16 mouse cellular contexts compared by ENCODE assay signal in genomic region chr4:33845611-33846395, GRCm38 (mm10).
A peak's percentile ranks its signal among the peaks of the same experiment; 100 is the strongest.
DNase-seq lines count a peak whose midpoint lies in the region; ATAC-seq lines count a peak whose summit lies in the region.
"Had no signal": no experiment of that assay in that cellular context is flagged by ENCODE, and none has a peak within 500 bp of the region (broad histone marks: within the 10 kb centered on the region; RNA-seq: fewer than 3 reads in every experiment).

No protein-coding gene starts in this region.

- no peaks in the 10 kb centered on the region for H3K27me3 ChIP-seq in embryonic facial prominence, embryonic 13.5 days
- H3K27me3 ChIP-seq in midbrain, embryonic 10.5 days (ENCODE audit: low read depth, poor library complexity, severe bottlenecking), result no peaks in the 10 kb centered on the region
- no peaks in the 10 kb centered on the region for H3K27me3 ChIP-seq in neural tube, embryonic 15.5 days (replicated peaks)
- H3K27me3 ChIP-seq: heart, embryonic 15.5 days had no signal

- peaks cover 5% of the 10 kb centered on the region for H3K4me1 ChIP-seq in embryonic facial prominence, embryonic 13.5 days
- peaks cover 12% of the 10 kb centered on the region for H3K4me1 ChIP-seq in midbrain, embryonic 10.5 days
- peaks cover 14% of the 10 kb centered on the region for H3K4me1 ChIP-seq in neural tube, embryonic 15.5 days
- H3K4me1 ChIP-seq: heart, embryonic 15.5 days had no signal

- H3K36me3 ChIP-seq in embryonic facial prominence, embryonic 13.5 days, result no peaks in the 10 kb centered on the region
- H3K36me3 ChIP-seq in midbrain, embryonic 10.5 days, result no peaks in the 10 kb centered on the region
- H3K36me3 ChIP-seq in neural tube, embryonic 15.5 days, result no peaks in the 10 kb centered on the region
- H3K36me3 ChIP-seq: heart, embryonic 15.5 days had no signal

- H3K4me2 ChIP-seq in embryonic facial prominence, embryonic 13.5 days, result peak overlapping the region; percentile 25; the same call in 1 of the 2 replicates
- H3K4me2 ChIP-seq in neural tube, embryonic 15.5 days, result peak overlapping the region; percentile 18; the same call in 1 of the 2 replicates
- H3K4me2 ChIP-seq: heart, embryonic 15.5 days had no signal

- WGBS in embryonic facial prominence, embryonic 13.5 days, result 25% methylated on average over 9 of the region's 9 CpGs
- 35% methylated on average over 9 of the region's 9 CpGs for WGBS in midbrain, embryonic 10.5 days
- 24% methylated on average over 9 of the region's 9 CpGs for WGBS in neural tube, embryonic 15.5 days

- no peak overlapping the region for H3K4me3 ChIP-seq in embryonic facial prominence, embryonic 13.5 days
- no peak overlapping the region for H3K4me3 ChIP-seq in midbrain, embryonic 10.5 days
- H3K4me3 ChIP-seq in neural tube, embryonic 15.5 days (replicated peaks), result no peak overlapping the region
- H3K4me3 ChIP-seq: heart, embryonic 15.5 days had no signal

- no peak overlapping the region for H3K27ac ChIP-seq in embryonic facial prominence, embryonic 13.5 days
- peak overlapping the region; percentile 53; the same call in 1 of the 2 replicates for H3K27ac ChIP-seq in midbrain, embryonic 10.5 days (replicated peaks)
- H3K27ac ChIP-seq in neural tube, embryonic 15.5 days (replicated peaks), result peak overlapping the region; percentile 33; the same call in 1 of the 2 replicates
- H3K27ac ChIP-seq: heart, embryonic 15.5 days had no signal

- no peak overlapping the region for H3K9ac ChIP-seq in embryonic facial prominence, embryonic 13.5 days
- no peak overlapping the region for H3K9ac ChIP-seq in neural tube, embryonic 15.5 days (replicated peaks)
- H3K9ac ChIP-seq: heart, embryonic 15.5 days had no signal

- H3K9me3 ChIP-seq in embryonic facial prominence, embryonic 13.5 days, result no peaks in the 10 kb centered on the region
- H3K9me3 ChIP-seq in midbrain, embryonic 10.5 days (replicated peaks), result no peaks in the 10 kb centered on the region
- H3K9me3 ChIP-seq in neural tube, embryonic 15.5 days (replicated peaks), result no peaks in the 10 kb centered on the region
- H3K9me3 ChIP-seq: heart, embryonic 15.5 days had no signal

- ATAC-seq in embryonic facial prominence, embryonic 13.5 days (ENCODE audit: insufficient number of reproducible peaks, insufficient read depth, low FRiP score, low TSS enrichment, low read depth), result no peak
- no peak; the same call in 1 of the 2 replicates for ATAC-seq in neural tube, embryonic 15.5 days (ENCODE audit: low FRiP score)
- ATAC-seq in activated CD4-positive, CD25-positive, alpha-beta regulatory T cell, adult 4 months, result no peak
- ATAC-seq: intestine, embryonic 16.5 days; Patski had no signal

- DNase-seq in retina, embryonic 14.5 days (ENCODE audit: low spot score), result peak; percentile 7
- DNase-seq in retina, postnatal 1 day, result no peak
- peak; percentile 17 for DNase-seq in midbrain, embryonic 10.5 days (ENCODE audit: low spot score)
- no peak for DNase-seq in cerebellum, postnatal 4 days (ENCODE audit: low spot score in 2 of 2)
- DNase-seq in yolk sac, embryonic 10.5 days (ENCODE audit: low spot score), result no peak
- DNase-seq: adrenal gland, adult 8-10 months; kidney, postnatal 36 days; lung, postnatal 4 days; spleen, adult 18-20 months; thymus, postnatal 36 days had no signal

Comparison
In these comparisons a context has a peak if more than half of its experiments do, and no peak if none do; other contexts are left out.
1. DNase-seq: peak in retina, embryonic 14.5 days (single experiment) and midbrain, embryonic 10.5 days (single experiment); none in retina, postnatal 1 day (single experiment), cerebellum, postnatal 4 days (0 of 2) and yolk sac, embryonic 10.5 days (single experiment).